Mouse (Mus musculus): ENCODE data around the gene Fbl.
A peak's percentile ranks its signal among the peaks of the same experiment; 100 is the strongest.
"Not testable (repeated sequence)": the region's sequence is repeated elsewhere in the genome, so short reads cannot be mapped to it uniquely, and the experiment has no call there.

Gene Fbl

GRCm38 (mm10) chr7:28195414-28196098 is 26.0 kb downstream of the Fbl start:
- DNase-seq = no peak

- no peak for DNase-seq
These were observed 27.0 kb downstream of the Fbl start for GRCm38 (mm10) chr7:28196528-28196927.

- DNase-seq = no peak
These were observed 29.5 kb downstream of the Fbl start for GRCm38 (mm10) chr7:28199054-28199453.

GRCm38 (mm10) chr7:28203207-28204108 is 33.9 kb downstream of the Fbl start:
- DNase-seq = no peak

- peak; percentile 60 for DNase-seq
These were observed 36.6 kb downstream of the Fbl start for GRCm38 (mm10) chr7:28206044-28206600.

- no peak for DNase-seq
These were observed 39.0 kb downstream of the Fbl start for GRCm38 (mm10) chr7:28208396-28208987.

- DNase-seq = peak; percentile 73
These were observed 39.5 kb downstream of the Fbl start for GRCm38 (mm10) chr7:28208988-28209508.

- DNase-seq = no peak
These were observed 41.2 kb downstream of the Fbl start for GRCm38 (mm10) chr7:28210731-28211130.

GRCm38 (mm10) chr7:28214142-28214541 is 44.6 kb downstream of the Fbl start:
- peak; percentile 86 for DNase-seq

- DNase-seq = not testable (repeated sequence)
These were observed 46.4 kb downstream of the Fbl start for GRCm38 (mm10) chr7:28215950-28216349.

GRCm38 (mm10) chr7:28217811-28218210 is 48.3 kb downstream of the Fbl start:
- DNase-seq = not testable (repeated sequence)

GRCm38 (mm10) chr7:28218951-28219740 is 49.6 kb downstream of the Fbl start:
- not testable (repeated sequence) for DNase-seq

- DNase-seq = peak; percentile 56
These were observed 57.3 kb downstream of the Fbl start for GRCm38 (mm10) chr7:28226836-28227235.

- not testable (repeated sequence) for DNase-seq
These were observed 57.9 kb downstream of the Fbl start for GRCm38 (mm10) chr7:28227421-28227820.
